Mouse (Mus musculus) cortical plate, adult 2 months (tissue): ENCODE results near the gene Eef1b2. TPM values are rescaled to one million over a fixed set of nuclear protein-coding genes. Genes with fewer than 3 reads are reported as not detected.

ENCODE experiments used
- H3K27ac ChIP-seq: fragments of 200-500 bp; 2 replicates; pipeline ENCODE4 v1.5.1; 2012; ENCODE audit warnings: low read length, control low read depth, inconsistent platforms; ENCODE audit not compliant: insufficient read depth
- H3K4me1 ChIP-seq: fragments of 200-500 bp; 2 replicates; pipeline ENCODE4 v1.6.1; 2011; ENCODE audit warnings: low read length; ENCODE audit not compliant: control insufficient read depth, insufficient read depth
- H3K4me3 ChIP-seq: fragments of 200-500 bp; 2 replicates; pipeline ENCODE4 v1.5.1; 2011; ENCODE audit warnings: mild to moderate bottlenecking, low read length, control low read depth; ENCODE audit not compliant: insufficient read depth
- CTCF ChIP-seq: fragments of 200-500 bp; IDR thresholded peaks from 2 replicates; pipeline ENCODE4 v1.5.1; 2011; ENCODE audit warnings: mild to moderate bottlenecking, control low read depth, low read length; ENCODE audit not compliant: insufficient read depth; ENCODE audit errors: extremely low read depth
- POLR2A ChIP-seq: fragments of 200-500 bp; IDR thresholded peaks from 2 replicates; pipeline ENCODE4 v1.6.1; 2011; ENCODE audit warnings: mild to moderate bottlenecking, low read length, control low read depth; ENCODE audit not compliant: insufficient read depth; ENCODE audit errors: extremely low read depth
- polyA plus RNA-seq: library from polyadenylated mRNA; depleted of rRNA; stranded (reverse); fragments of >200 nt; gene quantifications from 2 replicates; pipeline ENCODE4 v1.2.3, GENCODE M21; 2012

The Eef1b2 gene
- polyA plus RNA-seq, 1 experiment: 341 TPM

DNA sequence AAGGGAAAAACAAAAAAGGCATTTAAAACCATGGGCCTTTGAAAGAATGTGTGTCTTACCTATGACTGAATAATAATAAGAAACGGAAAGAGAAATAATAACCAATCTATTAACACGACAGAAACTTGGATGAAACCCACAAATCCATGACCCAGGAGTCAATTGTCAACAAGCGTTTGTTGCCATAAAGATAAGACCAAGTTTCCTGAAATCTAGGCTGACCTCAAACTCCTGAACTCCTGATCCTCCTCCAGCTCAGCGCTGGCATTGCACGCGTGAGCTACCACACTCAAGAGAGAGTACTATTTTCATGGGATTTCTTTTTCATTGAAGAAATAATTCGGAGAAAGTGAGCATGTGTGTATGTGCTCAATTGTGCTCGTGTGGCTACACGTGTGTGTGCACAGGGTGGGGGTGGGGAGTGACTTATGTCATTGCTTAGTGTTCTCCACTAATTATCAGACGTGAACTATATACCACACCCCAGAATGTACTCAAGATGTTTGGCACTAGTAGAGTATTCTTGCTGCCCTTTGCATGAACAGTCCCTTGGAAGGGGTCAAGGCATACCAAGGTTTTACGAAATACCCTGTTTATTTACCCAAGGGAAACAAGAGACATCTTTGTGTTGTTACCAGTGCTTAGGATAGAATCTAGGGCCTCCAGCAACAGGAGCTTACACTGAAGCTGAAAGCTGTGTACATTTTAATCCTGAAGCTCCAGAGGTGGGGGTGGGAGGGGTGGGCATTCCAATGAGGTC is 15.9 kb downstream of the Eef1b2 start:
- TF ChIP-seq POLR2A: no peak
- no peak for TF ChIP-seq CTCF
- Histone ChIP-seq H3K27ac (no peak overlapping the region), H3K4me3 (no peak overlapping the region), H3K4me1 (no peaks in the 10 kb centered on the region)

- TF ChIP-seq POLR2A: no peak
- TF ChIP-seq CTCF: no peak
- Histone ChIP-seq H3K27ac (no peak overlapping the region), H3K4me3 (no peak overlapping the region), H3K4me1 (no peaks in the 10 kb centered on the region)
These were observed 19.4 kb downstream of the Eef1b2 start for GRCm38 (mm10) chr1:63195848-63196512.

- H3K4me3 ChIP-seq: no peak overlapping the region
- H3K4me1 ChIP-seq: peaks cover 2% of the 10 kb centered on the region; the same call in 1 of the 2 replicates
- no peak overlapping the region for H3K27ac ChIP-seq
- no peak for TF ChIP-seq CTCF
- TF ChIP-seq POLR2A: no peak
These were observed 22.8 kb downstream of the Eef1b2 start for GRCm38 (mm10) chr1:63199387-63199786.

GRCm38 (mm10) chr1:63200322-63200721 is 23.7 kb downstream of the Eef1b2 start:
- TF ChIP-seq CTCF: no peak
- TF ChIP-seq POLR2A: no peak
- peaks cover 2% of the 10 kb centered on the region; the same call in 1 of the 2 replicates for H3K4me1 ChIP-seq
- H3K27ac ChIP-seq: no peak overlapping the region
- no peak overlapping the region for H3K4me3 ChIP-seq

- TF ChIP-seq CTCF (no peak), POLR2A (no peak)
- peaks cover 2% of the 10 kb centered on the region; the same call in 1 of the 2 replicates for H3K4me1 ChIP-seq
- H3K27ac ChIP-seq: no peak overlapping the region
- H3K4me3 ChIP-seq: no peak overlapping the region
These were observed 25.0 kb downstream of the Eef1b2 start for GRCm38 (mm10) chr1:63201672-63202071.

GRCm38 (mm10) chr1:63203471-63203870 is 26.8 kb downstream of the Eef1b2 start:
- Histone ChIP-seq H3K4me3 (no peak overlapping the region), H3K4me1 (peaks cover 2% of the 10 kb centered on the region; the same call in 1 of the 2 replicates), H3K27ac (no peak overlapping the region)
- TF ChIP-seq CTCF: no peak
- TF ChIP-seq POLR2A: no peak

DNA sequence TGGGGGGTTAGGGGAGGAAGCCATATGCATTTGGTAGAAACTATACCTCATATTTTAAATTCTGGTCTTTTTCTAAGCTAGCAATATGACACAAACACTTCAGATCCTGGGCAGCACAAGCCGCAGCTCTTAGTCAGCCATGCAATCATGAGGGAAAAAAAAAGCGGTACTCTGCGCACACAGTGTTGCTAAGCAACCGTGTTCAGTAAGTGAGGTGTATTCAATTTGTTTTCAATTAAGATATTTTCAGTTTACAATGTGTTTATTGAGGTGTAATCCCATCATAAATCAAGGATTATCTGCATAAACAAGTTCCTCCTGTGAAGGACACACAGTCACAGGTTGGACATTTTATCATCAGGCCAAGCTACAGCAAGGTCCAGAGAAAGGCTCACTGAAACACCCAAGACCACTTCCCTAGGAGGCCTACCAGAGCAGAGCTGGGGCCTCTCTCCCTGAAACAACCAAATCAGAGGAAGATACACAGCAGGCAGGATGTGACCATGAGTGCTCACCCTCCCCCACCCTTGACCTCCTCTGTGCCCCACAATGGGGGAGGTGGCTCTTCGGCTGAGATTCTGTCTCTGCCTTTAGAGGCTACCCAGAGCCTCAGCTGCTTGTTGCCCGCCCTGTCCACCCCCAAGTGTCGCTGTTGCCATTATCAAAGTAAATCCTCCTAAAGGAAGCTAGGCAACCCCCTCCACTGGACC is 27.5 kb downstream of the Eef1b2 start:
- Histone ChIP-seq H3K27ac (no peak overlapping the region), H3K4me1 (peaks cover 2% of the 10 kb centered on the region; the same call in 1 of the 2 replicates), H3K4me3 (no peak overlapping the region)
- TF ChIP-seq CTCF (0 out of 2 replicates have a peak, but pooled peaks have one; percentile 5), POLR2A (no peak)

GRCm38 (mm10) chr1:63204660-63205394 is 28.2 kb downstream of the Eef1b2 start:
- Histone ChIP-seq H3K4me1 (peaks cover 2% of the 10 kb centered on the region; the same call in 1 of the 2 replicates), H3K4me3 (no peak overlapping the region), H3K27ac (no peak overlapping the region)
- TF ChIP-seq POLR2A (no peak), CTCF (no peak)

DNA sequence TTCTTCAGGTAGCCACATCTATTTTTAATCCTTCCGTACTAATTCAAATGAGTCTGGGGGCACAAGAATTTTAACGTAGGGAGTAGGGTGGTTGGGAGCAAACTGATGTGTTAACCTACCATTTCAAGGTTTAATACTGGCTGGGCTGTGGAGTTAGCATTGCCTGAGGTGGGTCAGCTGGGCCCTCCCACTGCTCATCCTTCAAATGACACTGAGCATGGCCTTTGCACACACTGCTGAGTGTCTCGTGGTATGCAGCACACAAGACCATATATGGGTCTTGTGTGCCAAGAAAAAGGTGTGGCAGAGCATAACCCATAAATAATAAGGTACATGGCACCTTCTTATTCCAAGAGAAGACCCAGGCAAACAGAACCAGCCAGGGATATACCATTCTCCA is 31.0 kb downstream of the Eef1b2 start:
- H3K27ac ChIP-seq: no peak overlapping the region
- no peak overlapping the region for H3K4me3 ChIP-seq
- no peak for TF ChIP-seq POLR2A
- no peak for TF ChIP-seq CTCF
- peaks cover 2% of the 10 kb centered on the region; the same call in 1 of the 2 replicates for H3K4me1 ChIP-seq
